Mouse (Mus musculus) C2C12 (cell line): ENCODE results near the gene Slc41a2.

Experiments used
- CEBPB ChIP-seq: IDR thresholded peaks from one replicate; pipeline ENCODE4 v1.6.1; 2011; ENCODE audit warnings: low read depth, mild to moderate bottlenecking, control low read depth, moderate library complexity
- CTCF ChIP-seq: IDR thresholded peaks from one replicate; pipeline ENCODE4 v1.5.1; 2011; ENCODE audit not compliant: control insufficient read depth, insufficient read depth, insufficient read length
- FOSL1 ChIP-seq: IDR thresholded peaks from one replicate; pipeline ENCODE4 v1.8.0; 2011; ENCODE audit warnings: mild to moderate bottlenecking, low read length; ENCODE audit not compliant: poor library complexity, insufficient read depth, severe bottlenecking
- MAX ChIP-seq: IDR thresholded peaks from one replicate; pipeline ENCODE4 v1.6.1; 2011; ENCODE audit warnings: mild to moderate bottlenecking, control low read depth
- MYOD1 ChIP-seq: IDR thresholded peaks from one replicate; pipeline ENCODE4 v1.6.1; 2011; ENCODE audit warnings: low read depth; ENCODE audit not compliant: control insufficient read depth, insufficient read length
- MYOG ChIP-seq: IDR thresholded peaks from one replicate; pipeline ENCODE4 v1.6.1; 2011; ENCODE audit not compliant: control insufficient read depth, insufficient read length; ENCODE audit errors: extremely low read depth
- USF1 ChIP-seq: IDR thresholded peaks from one replicate; pipeline ENCODE4 v1.6.1; 2011; ENCODE audit warnings: low read depth, mild to moderate bottlenecking, control low read depth, moderate library complexity

GRCm38 (mm10) chr10:83218778-83219177, 118.9 kb downstream of the Slc41a2 start:
- TF ChIP-seq CTCF, result no peak
- TF ChIP-seq MAX, result no peak
- TF ChIP-seq MYOG, result no peak
- no peak for TF ChIP-seq FOSL1
- no peak for TF ChIP-seq CEBPB
- no peak for TF ChIP-seq MYOD1
- no peak for TF ChIP-seq USF1
